Mouse (Mus musculus) gastrocnemius, adult 2 months (tissue): Measurements from ENCODE around the gene Spc24. TPM values are rescaled to one million over a fixed set of nuclear protein-coding genes. Genes with fewer than 3 reads are reported as not detected.
A peak's percentile ranks its signal among the peaks of the same experiment; 100 is the strongest.

ENCODE experiments used
- DNase-seq: peaks from one replicate; pipeline ENCODE4 v3.0.0; 2022
- H3K27ac ChIP-seq: fragments of 200-600 bp; 2 replicates; pipeline ENCODE4 v1.8.1; 2022; ENCODE audit warnings: mild to moderate bottlenecking
- H3K4me3 ChIP-seq: fragments of 200-600 bp; 2 replicates; pipeline ENCODE4 v1.8.1; 2022; ENCODE audit warnings: mild to moderate bottlenecking, moderate library complexity
- CTCF ChIP-seq: fragments of 200-600 bp; IDR thresholded peaks from 2 replicates; pipeline ENCODE4 v1.8.1; 2022; ENCODE audit warnings: antibody characterized with exemption, mild to moderate bottlenecking, moderate library complexity
- intact Hi-C: fragments of 180-260 bp; cut with DNase I; formaldehyde crosslinking; loops from one replicate; pipeline ENCODE4 v1.15.1; 2025
- total RNA-seq, 2 experiments: library from RNA; stranded (reverse); gene quantifications; 2 replicates each; pipeline ENCODE4 v1.2.3; 2021

The Spc24 gene
- total RNA-seq, 2 experiments from 2014 or later, result 0.50 to 0.89 TPM

- intact Hi-C loops, result no loop called here
- Histone ChIP-seq H3K27ac (peak overlapping the region; percentile 83), H3K4me3 (no peak overlapping the region)
- DNase-seq, result peak; percentile 71
- no peak for TF ChIP-seq CTCF
Observed at GRCm38 (mm10) chr9:21752252-21752792, 7.8 kb downstream of the Spc24 start.

- no peak overlapping the region for H3K4me3 ChIP-seq
- intact Hi-C loops, result loop anchor here (1.0 kb wide), 2 partner anchors 53 to 120 kb away; no protein-coding TSS in a partner anchor
- H3K27ac ChIP-seq, result peak overlapping the region; percentile 83
- peak; percentile 80 for DNase-seq
- TF ChIP-seq CTCF, result peak; percentile 71
Observed at GRCm38 (mm10) chr9:21751347-21751746, 8.8 kb downstream of the Spc24 start.

GRCm38 (mm10) chr9:21750370-21750769 is 9.7 kb downstream of the Spc24 start:
- no peak overlapping the region for H3K4me3 ChIP-seq
- TF ChIP-seq CTCF, result no peak
- intact Hi-C loops, result no loop called here
- H3K27ac ChIP-seq, result no peak overlapping the region
- no peak for DNase-seq

- no peak for DNase-seq
- no peak for TF ChIP-seq CTCF
- H3K27ac ChIP-seq, result no peak overlapping the region
Observed at GRCm38 (mm10) chr9:21749382-21750118, 10.6 kb downstream of the Spc24 start.

GRCm38 (mm10) chr9:21748491-21748890 is 11.6 kb downstream of the Spc24 start:
- Histone ChIP-seq H3K27ac (no peak overlapping the region), H3K4me3 (no peak overlapping the region)
- DNase-seq, result no peak
- no peak for TF ChIP-seq CTCF
- intact Hi-C loops, result no loop called here

More at GRCm38 (mm10) chr9:21749382-21750118, 10.6 kb downstream of the Spc24 start:
- no peak overlapping the region for H3K4me3 ChIP-seq
- intact Hi-C loops, result no loop called here

- intact Hi-C loops, result no loop called here
- no peak overlapping the region for H3K4me3 ChIP-seq
- no peak for TF ChIP-seq CTCF
- no peak for DNase-seq
- no peak overlapping the region; the same call in 1 of the 2 replicates for H3K27ac ChIP-seq
Observed at GRCm38 (mm10) chr9:21748033-21748432, 12.1 kb downstream of the Spc24 start.

DNA sequence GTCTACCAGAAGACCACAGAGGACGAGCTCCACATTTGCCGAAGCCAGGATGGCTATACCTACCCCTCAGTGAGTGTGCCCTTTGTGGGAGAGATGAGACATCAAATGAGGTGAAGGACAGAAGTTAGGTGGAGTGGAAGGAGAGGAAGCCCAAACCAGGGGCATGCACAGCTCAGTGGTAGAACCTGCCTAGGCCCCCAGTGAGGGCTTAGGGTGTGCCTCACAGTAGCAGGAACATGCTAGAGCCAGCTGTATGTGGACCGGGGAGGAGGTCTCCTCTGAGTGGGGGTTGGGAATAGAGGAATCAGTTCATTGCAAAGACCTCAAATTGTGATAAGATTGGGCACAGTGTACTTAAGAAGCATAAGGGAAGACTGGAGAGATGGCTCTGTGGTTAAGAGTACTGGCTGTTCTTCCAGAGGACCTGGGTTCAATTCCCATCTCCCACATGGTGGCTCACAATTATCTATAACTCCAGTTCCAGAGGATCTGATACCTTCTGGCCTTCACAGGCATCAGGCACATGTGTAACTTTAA is 12.8 kb downstream of the Spc24 start:
- no peak overlapping the region for H3K4me3 ChIP-seq
- TF ChIP-seq CTCF, result no peak
- no peak overlapping the region for H3K27ac ChIP-seq
- intact Hi-C loops, result no loop called here
- no peak for DNase-seq

- no peak for DNase-seq
- H3K4me3 ChIP-seq, result no peak overlapping the region
- TF ChIP-seq CTCF, result no peak
- intact Hi-C loops, result no loop called here
- no peak overlapping the region for H3K27ac ChIP-seq
Observed at GRCm38 (mm10) chr9:21741514-21741913, 18.6 kb downstream of the Spc24 start.

GRCm38 (mm10) chr9:21740427-21740826 is 19.7 kb downstream of the Spc24 start:
- TF ChIP-seq CTCF, result no peak
- intact Hi-C loops, result no loop called here
- Histone ChIP-seq H3K4me3 (no peak overlapping the region), H3K27ac (no peak overlapping the region)
- no peak for DNase-seq

- Histone ChIP-seq H3K4me3 (no peak overlapping the region), H3K27ac (no peak overlapping the region)
- no peak for TF ChIP-seq CTCF
- intact Hi-C loops, result no loop called here
- no peak for DNase-seq
Observed at GRCm38 (mm10) chr9:21738776-21739175, 21.3 kb downstream of the Spc24 start.

DNA sequence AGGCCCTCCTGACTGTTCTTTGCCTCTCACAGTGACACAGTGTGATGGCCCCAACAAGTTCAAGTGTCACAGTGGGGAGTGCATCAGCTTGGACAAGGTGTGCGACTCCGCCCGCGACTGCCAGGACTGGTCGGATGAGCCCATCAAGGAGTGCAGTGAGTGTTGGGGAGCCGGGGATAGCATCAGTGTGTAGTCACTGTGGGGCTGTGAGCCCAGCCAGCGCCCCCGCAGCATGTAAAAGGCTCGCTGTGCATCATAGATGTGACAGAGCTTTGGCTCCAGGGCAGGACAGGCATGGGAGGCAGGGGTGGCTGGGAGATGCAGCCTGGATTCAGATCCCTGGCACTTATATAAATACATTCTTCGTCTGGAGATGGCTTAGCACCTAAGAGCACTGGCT is 22.9 kb downstream of the Spc24 start:
- no peak for DNase-seq
- no peak for TF ChIP-seq CTCF
- intact Hi-C loops, result no loop called here
- H3K27ac ChIP-seq, result no peak overlapping the region
- H3K4me3 ChIP-seq, result no peak overlapping the region

DNA sequence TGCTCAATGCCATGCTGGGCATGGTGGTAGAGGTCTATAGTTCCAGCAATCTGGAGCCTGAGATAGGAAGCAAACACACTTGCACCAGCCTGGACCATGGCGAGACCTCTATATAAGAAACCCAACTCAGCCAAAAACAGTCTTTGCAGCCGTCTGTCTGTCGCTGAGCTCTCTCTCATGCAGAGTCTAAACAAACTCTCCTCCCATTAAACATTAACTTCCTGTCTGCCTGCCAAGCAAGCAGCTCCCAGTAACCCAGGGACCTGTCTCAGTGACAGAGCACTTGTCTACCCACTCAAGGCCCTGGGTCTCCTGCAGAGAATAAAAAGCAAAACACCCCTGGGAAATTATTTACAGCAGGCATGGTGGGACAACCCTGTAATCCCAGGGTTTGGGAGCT is 23.5 kb downstream of the Spc24 start:
- TF ChIP-seq CTCF, result no peak

DNA sequence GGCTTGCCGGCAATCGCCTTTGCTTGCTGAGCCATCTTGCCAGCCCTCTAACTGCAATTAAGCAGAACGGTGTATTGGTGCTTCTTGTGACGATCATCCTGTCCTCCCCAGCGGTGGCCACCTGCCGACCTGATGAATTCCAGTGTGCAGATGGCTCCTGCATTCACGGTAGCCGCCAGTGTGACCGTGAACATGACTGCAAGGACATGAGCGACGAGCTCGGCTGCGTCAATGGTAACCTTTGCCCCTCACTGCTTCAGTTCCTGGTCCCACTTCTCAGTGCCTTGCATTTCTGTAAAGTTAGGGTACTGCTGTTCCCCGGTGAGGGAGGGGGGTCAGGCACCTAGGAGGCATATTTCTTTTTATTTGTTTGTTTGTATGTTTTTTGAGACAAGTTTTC is 25.0 kb downstream of the Spc24 start:
- DNase-seq, result no peak
- intact Hi-C loops, result no loop called here
- no peak overlapping the region for H3K27ac ChIP-seq
- TF ChIP-seq CTCF, result no peak
- no peak overlapping the region for H3K4me3 ChIP-seq

More for the DNA sequence above, 23.5 kb downstream of the Spc24 start:
- no peak overlapping the region for H3K4me3 ChIP-seq
- no peak overlapping the region for H3K27ac ChIP-seq
- DNase-seq, result no peak
- intact Hi-C loops, result no loop called here

DNA sequence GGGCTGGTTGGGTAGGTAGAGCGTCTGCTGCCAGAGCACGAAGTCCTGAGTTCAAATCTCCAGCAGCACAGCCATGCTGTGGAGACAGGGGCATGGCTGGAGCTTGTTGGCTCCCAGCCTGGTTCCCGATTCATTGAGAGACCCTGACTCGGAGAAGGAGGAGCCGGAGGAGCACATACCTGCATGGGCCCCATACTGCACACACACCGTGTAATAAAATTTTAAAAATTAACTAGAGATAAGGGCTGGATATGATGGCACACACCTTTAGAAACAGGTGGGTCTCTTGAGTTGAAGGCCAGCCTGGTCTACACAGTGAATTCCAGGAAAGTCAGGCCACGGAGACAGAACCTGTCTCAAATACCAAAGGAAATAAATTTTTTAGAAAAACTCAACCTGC is 26.1 kb downstream of the Spc24 start:
- no peak for TF ChIP-seq CTCF

More for the DNA sequence above, 26.1 kb downstream of the Spc24 start:
- intact Hi-C loops, result no loop called here
- Histone ChIP-seq H3K4me3 (no peak overlapping the region), H3K27ac (no peak overlapping the region)
- no peak for DNase-seq
